Mouse (Mus musculus): ENCODE results near the gene Abce1.
A peak's percentile ranks its signal among the peaks of the same experiment; 100 is the strongest.

Gene Abce1

GRCm38 (mm10) chr8:79641119-79641518 is 70.4 kb downstream of the Abce1 start:
- no peak for DNase-seq (ENCODE audit: extremely low read depth, low read depth, low spot score)

GRCm38 (mm10) chr8:79639586-79640451 is 71.7 kb downstream of the Abce1 start, which contains the start of gene Otud4:
Gene Otud4, plus strand, starts transcription at chr8:79639618.
- no peak for DNase-seq (ENCODE audit: extremely low read depth, low read depth, low spot score)

GRCm38 (mm10) chr8:79638707-79639549 is 72.6 kb downstream of the Abce1 start:
- DNase-seq (ENCODE audit: extremely low read depth, low read depth, low spot score) = peak; percentile 80

GRCm38 (mm10) chr8:79638001-79638706 is 73.4 kb downstream of the Abce1 start:
- DNase-seq (ENCODE audit: extremely low read depth, low read depth, low spot score) = peak; percentile 36

- DNase-seq (ENCODE audit: extremely low read depth, low read depth, low spot score) = no peak
Observed at GRCm38 (mm10) chr8:79637237-79637636, 74.3 kb downstream of the Abce1 start.

GRCm38 (mm10) chr8:79636151-79636550 is 75.4 kb downstream of the Abce1 start:
- DNase-seq (ENCODE audit: extremely low read depth, low read depth, low spot score) = no peak

- DNase-seq (ENCODE audit: extremely low read depth, low read depth, low spot score) = no peak
Observed at GRCm38 (mm10) chr8:79635491-79635890, 76.0 kb downstream of the Abce1 start.
